Mouse (Mus musculus) heart, embryonic 12.5 days (tissue): ENCODE measurements around the gene Kctd15. TPM values are rescaled to one million over a fixed set of nuclear protein-coding genes. Genes with fewer than 3 reads are reported as not detected.

Source experiments
- ATAC-seq: fragments of 200-750 bp; cut with Nextera tagmentation; 2 replicates; pipeline ENCODE4 v1.8.0; 2017; ENCODE audit warnings: moderate TSS enrichment, moderate library complexity; ENCODE audit not compliant: insufficient number of reproducible peaks, low FRiP score
- H3K27ac ChIP-seq: fragments of 300-500 bp; sonication (generic); 2 replicates; pipeline ENCODE4 v1.5.1; 2016; ENCODE audit warnings: mild to moderate bottlenecking, moderate library complexity; ENCODE audit not compliant: poor library complexity, severe bottlenecking
- H3K27me3 ChIP-seq: fragments of 300-500 bp; sonication (generic); replicated peaks from 2 replicates; pipeline ENCODE4 v1.6.1; 2016; ENCODE audit warnings: mild to moderate bottlenecking, moderate library complexity
- H3K36me3 ChIP-seq: fragments of 300-500 bp; sonication (generic); 2 replicates; pipeline ENCODE4 v1.6.1; 2016; ENCODE audit warnings: mild to moderate bottlenecking, moderate library complexity
- H3K4me1 ChIP-seq: fragments of 300-500 bp; sonication (generic); replicated peaks from 2 replicates; pipeline ENCODE4 v1.6.1; 2016; ENCODE audit warnings: mild to moderate bottlenecking
- H3K4me2 ChIP-seq: fragments of 300-500 bp; sonication (generic); 2 replicates; pipeline ENCODE4 v1.6.1; 2016; ENCODE audit warnings: mild to moderate bottlenecking, moderate library complexity
- H3K4me3 ChIP-seq: fragments of 300-500 bp; sonication (generic); 2 replicates; pipeline ENCODE4 v1.5.1; 2016; ENCODE audit warnings: mild to moderate bottlenecking
- H3K9ac ChIP-seq: fragments of 300-500 bp; sonication (generic); 2 replicates; pipeline ENCODE4 v1.6.1; 2016; ENCODE audit warnings: mild to moderate bottlenecking, moderate library complexity
- H3K9me3 ChIP-seq: fragments of 300-500 bp; sonication (generic); replicated peaks from 2 replicates; pipeline ENCODE4 v1.6.1; 2016; ENCODE audit warnings: mild to moderate bottlenecking, moderate library complexity
- WGBS: fragments of 180-500 bp; shearing (Covaris S2); methylation state at CpG from one replicate; pipeline ENCODE4 v1.1.7; 2016; 5-methylcytosine and 5-hydroxymethylcytosine counted together
- polyA plus RNA-seq: library from polyadenylated mRNA; unstranded; fragments of >200 nt; fragmentation: Nextera tagmentation; extraction: Ambion mirVana; gene quantifications from 2 replicates; pipeline ENCODE4 v1.2.1, GENCODE M21; 2016

The Kctd15 gene
- polyA plus RNA-seq, 1 experiment from 2014 or later: 9.1 TPM

DNA sequence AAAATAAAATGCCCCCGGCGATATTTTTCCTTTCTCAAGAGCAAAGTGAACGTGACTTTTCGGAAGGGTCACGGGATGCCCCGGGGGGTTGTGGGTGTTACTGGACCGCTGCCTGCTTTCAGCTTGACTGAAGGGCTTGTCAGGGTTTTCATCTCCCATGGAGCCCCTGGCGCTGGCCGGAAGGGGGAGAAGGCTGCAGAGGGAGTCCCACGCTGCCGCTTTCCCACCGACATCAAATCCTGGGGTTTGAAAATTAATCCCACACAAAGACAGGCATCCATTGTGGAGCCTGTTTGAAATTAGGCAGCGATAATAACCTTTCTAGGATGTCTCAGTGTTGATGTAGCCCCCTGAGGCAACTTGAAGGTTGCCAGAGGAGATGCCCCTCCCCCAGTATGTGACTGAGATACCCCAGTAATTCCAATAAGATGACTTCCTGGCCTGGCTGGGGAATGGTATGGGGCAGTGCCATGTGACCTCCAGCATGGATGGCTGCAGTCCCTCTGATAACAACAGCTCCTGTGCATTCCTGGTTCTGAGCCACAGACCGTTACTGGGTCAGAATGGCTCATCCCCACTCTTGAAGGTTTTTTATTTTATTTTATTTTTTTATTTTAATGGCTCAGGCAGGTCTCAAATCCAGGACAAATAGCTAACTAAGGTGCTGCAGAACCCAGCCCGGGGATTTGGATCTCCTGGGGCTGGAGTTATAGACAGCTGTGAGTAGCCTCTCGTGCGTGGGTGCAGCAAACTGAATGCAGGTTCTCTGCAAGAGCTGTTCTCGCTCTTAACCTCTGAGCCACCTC lies 61.8 kb downstream of the Kctd15 start:
- ATAC-seq: 0 out of 2 replicates have a peak, but pooled peaks have one; percentile 18
- H3K27ac ChIP-seq: peak overlapping the region; percentile 56; the same call in 1 of the 2 replicates

GRCm38 (mm10) chr7:34590711-34591110 lies 65.8 kb downstream of the Kctd15 start:
- no peak overlapping the region for H3K4me3 ChIP-seq
- H3K27ac ChIP-seq: no peak overlapping the region
- H3K27me3 ChIP-seq: no peaks in the 10 kb centered on the region
- no peak for ATAC-seq
- peaks cover 25% of the 10 kb centered on the region for H3K9me3 ChIP-seq
- WGBS: 89% methylated on average over 11 of the region's 11 CpGs
- no peak overlapping the region for H3K9ac ChIP-seq
- H3K36me3 ChIP-seq: no peaks in the 10 kb centered on the region
- H3K4me1 ChIP-seq: peaks cover 7% of the 10 kb centered on the region
- no peak overlapping the region for H3K4me2 ChIP-seq

More for the DNA sequence above, 61.8 kb downstream of the Kctd15 start:
- Histone ChIP-seq H3K4me2 (peak overlapping the region; percentile 62), H3K9me3 (peaks cover 6% of the 10 kb centered on the region; the same call in 1 of the 2 replicates), H3K4me3 (peak overlapping the region; percentile 36), H3K36me3 (no peaks in the 10 kb centered on the region), H3K27me3 (no peaks in the 10 kb centered on the region), H3K4me1 (peaks cover 7% of the 10 kb centered on the region), H3K9ac (peak overlapping the region; percentile 40; the same call in 1 of the 2 replicates)
- 24% methylated on average over 18 of the region's 18 CpGs for WGBS

Other genes with a start within 250 kb of the Kctd15 start
- gene Chst8, start 156.0 kb upstream of the Kctd15 start, polyA plus RNA-seq: 1.1 and 1.4 TPM in 2 replicates